Mouse (Mus musculus): ENCODE data around the gene Gtf2ird2.

Gene Gtf2ird2

DNA sequence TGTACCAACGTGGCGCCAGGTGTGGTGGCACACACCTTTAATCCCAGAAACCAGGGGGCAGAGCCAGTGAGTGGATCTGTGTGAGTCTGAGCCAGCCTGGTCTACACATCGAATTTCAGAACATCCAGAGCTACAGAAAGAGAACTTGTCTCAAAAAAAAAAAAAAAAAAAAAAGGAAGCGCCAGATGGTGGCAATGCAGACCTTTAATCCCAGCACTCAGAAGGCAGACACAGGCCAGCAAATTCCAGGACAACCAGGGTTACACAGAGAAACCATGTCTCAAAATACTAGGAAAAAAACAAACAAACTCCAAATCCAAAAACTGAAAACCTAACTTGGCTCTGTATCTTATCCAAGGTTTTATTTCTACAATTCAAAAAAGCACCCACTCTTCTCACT is 86.7 kb downstream of the Gtf2ird2 start:
- no peak for DNase-seq

DNA sequence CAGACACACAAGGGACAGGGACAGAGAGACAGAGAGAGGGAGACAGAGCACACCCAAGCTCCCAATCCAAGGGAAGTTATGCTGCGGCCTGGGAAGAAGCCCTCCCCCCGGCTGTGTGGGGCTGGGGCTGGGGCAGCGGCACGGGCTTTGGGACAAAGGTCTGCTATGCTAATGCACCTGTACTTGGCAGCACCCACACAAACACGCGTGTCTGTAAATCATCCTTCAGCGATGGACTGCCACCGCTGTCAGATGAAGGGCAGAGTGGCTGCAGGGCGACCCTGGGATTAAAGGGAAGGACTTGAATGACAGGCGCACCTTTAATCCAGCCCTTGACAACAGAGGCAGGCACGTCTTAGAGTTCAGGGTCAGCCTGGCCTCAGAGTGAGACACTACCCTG is 87.6 kb downstream of the Gtf2ird2 start:
- no peak for DNase-seq

DNA sequence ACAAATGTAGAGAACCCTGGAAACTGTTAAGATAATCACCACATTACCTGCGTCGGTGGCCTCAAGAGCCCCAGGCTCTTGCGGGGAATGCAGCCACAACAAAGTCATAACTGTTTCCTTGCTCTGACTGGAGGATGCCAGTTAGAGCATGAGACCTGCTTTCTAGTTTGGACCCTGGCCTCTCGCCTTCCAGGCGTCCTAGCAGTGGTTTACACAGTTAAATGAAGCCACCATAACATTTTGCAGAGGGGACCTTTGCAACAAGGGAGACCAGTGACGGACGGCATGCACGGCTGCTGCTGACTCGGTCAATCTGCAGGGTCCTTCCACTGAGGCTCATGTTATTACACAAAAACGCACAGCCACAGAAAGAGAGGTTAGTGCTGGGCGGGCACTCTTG is 88.9 kb downstream of the Gtf2ird2 start:
- DNase-seq = no peak

DNA sequence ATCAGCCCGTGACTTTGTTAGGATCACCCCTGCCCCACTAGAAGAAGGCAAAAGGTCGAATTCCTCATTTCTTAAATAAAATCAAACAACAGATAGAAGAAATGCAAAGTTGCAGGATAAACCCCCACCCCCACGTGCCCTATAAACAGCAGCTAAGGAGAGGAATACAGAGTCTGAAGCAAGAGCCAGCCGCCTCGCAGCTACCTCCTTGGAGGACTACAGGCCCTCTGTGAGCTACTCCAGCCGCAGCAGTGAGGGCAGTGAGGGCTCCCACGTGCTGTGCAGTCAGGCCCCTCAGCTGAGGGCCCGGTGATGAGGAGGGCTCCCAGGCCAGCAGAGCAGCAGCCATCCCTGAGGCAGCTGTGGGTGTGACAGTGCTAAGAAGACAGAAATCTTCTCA is 89.9 kb downstream of the Gtf2ird2 start:
- no peak for DNase-seq
